Mouse (Mus musculus) heart, postnatal 0 days (tissue): ENCODE results near the gene Kndc1.

ENCODE experiments used
- CTCF ChIP-seq: IDR thresholded peaks from 2 replicates; pipeline ENCODE4 v1.5.1; 2016; ENCODE audit warnings: antibody characterized with exemption, control low read depth, low read depth
- EP300 ChIP-seq: IDR thresholded peaks from 2 replicates; pipeline ENCODE4 v1.6.1; 2016; ENCODE audit warnings: antibody characterized with exemption, low read depth

DNA sequence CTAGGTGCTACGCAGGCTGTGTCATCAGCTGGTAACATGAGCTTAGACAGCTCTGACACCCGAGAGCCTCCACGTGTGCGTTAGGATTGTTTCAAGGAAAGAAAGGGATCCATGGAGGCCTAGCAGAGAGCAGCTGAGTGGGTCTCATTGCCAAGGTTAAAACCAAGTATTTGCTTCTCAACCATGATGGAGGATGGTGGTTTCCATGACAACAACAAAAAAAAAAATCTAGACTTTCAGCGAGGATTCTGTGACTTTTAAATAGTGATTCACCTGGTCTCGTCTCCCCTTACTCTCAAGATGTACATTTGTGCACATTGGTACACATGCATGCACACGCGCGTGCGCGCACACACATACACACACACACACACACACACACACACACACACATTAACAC lies 39.2 kb upstream of the Kndc1 start:
- TF ChIP-seq CTCF: no peak
- TF ChIP-seq EP300: no peak
